Mouse (Mus musculus) erythroblast, adult 5-6 weeks (primary cell): ENCODE results near the gene Ablim1. TPM values are rescaled to one million over a fixed set of nuclear protein-coding genes. Genes with fewer than 3 reads are reported as not detected.
"Not testable (repeated sequence)": the region's sequence is repeated elsewhere in the genome, so short reads cannot be mapped to it uniquely, and the experiment has no call there.

Experiments used
- ATAC-seq: replicated peaks from 2 replicates; pipeline ENCODE4 v1.8.0; 2016; ENCODE audit warnings: moderate number of reproducible peaks, mild to moderate bottlenecking, moderate TSS enrichment, inconsistent platforms; ENCODE audit not compliant: poor library complexity, low FRiP score, severe bottlenecking
- total RNA-seq, 2 experiments: library from RNA; stranded (forward) in 1 of 2; stranded (reverse) in 1 of 2; fragments of 150-400 nt in 1 of 2; fragments of 200-764, 138-1000 nt in 1 of 2; gene quantifications; 2 replicates each; pipeline versions ENCODE4 v1.2.3 to v1.2.4; 2015 to 2017; ENCODE audit warnings: low replicate concordance in 2 of 2

Gene Ablim1
- total RNA-seq, 2 experiments from 2014 or later: 1.0 to 1.5 TPM

DNA sequence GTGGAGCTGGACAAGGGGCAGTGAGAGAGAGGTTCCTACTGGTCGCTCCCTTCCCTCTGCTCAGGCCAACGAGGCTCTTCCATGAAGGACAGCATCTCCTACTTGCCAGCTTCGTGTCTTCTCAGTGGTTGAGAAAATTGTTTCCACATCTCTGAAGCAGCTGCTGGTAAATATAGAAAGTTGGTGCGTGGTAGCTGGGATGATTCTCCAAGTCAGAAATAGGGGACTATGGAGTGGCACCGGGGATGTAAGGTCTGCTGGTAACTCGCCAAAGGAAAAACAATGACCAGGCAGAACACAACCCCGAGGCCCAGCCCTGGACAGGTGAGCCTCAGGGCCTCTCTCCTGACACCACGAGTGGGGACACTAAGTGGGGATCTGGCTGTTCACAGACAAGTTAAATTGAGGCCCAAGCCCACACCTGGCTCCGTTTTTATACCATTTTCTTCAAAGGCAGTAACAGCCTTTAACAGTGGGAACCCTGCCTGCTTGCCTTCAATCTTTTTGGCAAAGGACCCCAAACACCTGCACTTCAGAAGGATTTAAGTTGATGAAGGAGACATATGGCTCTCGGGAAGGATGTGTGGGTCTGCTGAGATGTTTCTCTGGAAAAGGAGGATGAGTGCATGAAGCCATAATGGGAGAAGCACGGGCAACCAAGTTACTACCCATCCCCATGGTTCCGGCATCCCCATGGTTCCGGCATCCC lies 175.7 kb downstream of the Ablim1 start:
- ATAC-seq: no peak

DNA sequence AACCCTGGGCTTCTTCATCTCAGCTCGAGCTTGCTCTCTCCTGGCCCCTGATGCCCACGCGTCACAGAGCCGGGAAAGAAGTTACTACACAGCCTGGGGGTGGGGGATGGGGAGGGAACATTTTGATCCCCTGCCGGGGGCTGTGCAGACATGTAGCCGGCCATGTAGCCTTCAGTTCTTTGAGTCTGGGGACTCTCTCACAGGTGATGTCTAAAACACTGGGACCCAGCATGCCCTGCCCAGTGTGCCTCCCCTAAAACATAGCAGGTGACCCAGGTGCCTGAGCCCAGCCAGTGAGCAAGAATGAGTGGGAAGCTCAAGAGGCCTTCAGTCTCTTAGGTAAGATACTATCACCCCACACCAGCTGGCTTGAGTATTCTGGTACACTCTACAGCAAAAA lies 176.2 kb downstream of the Ablim1 start:
- ATAC-seq: no peak

DNA sequence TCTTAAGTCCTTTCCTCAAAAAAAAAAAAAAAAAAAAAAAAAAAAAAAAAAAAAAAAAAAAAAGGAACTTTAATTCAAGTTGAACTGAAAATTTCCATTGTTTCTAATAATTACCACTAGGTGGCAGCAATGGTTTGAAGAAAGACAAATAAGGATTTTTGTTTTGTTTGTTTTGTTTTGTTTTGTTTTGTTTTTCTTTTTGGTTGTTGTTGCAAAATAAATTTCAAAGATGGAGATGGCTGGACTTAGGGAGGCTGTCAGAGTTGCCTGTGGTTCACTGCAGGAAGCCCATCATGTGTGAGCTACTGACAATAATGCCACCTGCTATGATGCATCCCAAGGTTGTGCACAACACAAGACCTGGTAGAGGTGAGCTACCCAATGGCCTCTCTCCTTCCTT lies 176.7 kb downstream of the Ablim1 start:
- ATAC-seq: no peak

DNA sequence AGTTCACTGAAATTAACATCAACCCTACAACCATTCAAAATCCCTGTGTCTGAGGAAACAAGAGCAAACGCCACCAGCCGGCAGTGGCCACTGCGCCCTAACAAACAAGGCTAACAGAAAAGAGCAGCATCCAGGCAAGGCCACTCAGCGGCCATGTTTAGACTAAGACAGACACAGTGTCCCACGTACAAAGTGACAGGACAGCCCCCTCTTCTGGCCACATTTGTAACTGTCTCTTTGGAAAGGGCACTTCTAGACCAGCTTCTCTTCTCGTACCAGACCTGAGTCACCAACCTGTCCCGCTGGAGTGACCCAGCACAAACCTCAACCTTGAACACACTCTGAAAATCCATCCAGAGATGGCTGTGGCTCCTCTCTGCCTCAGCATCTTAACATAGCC lies 178.5 kb downstream of the Ablim1 start:
- no peak for ATAC-seq

DNA sequence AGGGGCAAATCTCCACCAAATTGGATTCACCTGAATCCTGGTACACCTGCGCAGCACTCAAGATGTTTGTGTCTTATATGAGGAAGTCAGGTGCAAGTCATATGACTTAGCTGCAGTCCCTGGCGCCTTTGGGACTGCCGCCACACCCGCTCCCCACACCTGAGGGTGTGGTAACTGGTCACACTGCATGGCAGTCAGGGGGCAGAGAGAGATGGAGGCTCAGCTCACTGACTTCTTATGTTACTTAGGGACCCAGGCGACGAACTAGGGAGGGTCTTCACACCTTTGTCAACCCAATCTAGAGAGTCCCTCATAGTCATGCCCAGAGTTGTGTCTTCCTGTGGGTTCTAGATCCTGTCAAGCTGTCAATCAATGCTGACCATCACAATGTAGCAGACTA lies 179.1 kb downstream of the Ablim1 start:
- ATAC-seq: not testable (repeated sequence)

DNA sequence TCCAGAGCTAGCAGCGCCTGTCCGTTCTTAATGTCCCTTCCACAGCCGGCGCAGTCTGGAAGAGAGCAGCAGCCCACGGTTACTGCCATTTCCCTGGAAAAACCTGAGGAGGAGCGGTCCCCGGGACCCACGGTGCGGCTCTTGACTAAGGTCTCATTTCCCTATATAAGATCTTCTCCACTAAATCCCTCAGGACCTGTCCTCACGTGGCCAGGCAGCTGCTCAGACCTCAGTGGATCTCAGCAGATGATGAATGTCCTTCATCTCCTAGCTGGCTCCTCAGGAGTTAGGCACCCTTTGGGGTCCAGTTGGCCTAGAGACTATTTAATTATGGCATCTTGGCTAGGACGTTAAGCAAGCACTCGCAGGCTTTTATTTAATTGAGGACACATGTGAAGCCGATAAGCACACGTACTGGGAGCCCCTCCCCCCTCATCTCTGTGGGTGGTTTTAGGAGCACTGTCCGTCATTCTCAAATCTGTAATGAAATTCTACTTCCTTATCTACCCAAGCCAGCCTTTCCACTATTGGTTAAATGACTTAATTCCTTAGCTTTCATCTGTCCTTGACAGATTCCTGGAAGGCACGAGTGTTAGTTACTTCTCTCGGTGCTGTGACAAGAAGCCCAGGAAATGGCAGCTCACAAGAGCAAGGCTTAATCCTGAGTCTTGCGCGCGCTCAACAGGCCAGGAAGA lies 179.9 kb downstream of the Ablim1 start:
- no peak for ATAC-seq

DNA sequence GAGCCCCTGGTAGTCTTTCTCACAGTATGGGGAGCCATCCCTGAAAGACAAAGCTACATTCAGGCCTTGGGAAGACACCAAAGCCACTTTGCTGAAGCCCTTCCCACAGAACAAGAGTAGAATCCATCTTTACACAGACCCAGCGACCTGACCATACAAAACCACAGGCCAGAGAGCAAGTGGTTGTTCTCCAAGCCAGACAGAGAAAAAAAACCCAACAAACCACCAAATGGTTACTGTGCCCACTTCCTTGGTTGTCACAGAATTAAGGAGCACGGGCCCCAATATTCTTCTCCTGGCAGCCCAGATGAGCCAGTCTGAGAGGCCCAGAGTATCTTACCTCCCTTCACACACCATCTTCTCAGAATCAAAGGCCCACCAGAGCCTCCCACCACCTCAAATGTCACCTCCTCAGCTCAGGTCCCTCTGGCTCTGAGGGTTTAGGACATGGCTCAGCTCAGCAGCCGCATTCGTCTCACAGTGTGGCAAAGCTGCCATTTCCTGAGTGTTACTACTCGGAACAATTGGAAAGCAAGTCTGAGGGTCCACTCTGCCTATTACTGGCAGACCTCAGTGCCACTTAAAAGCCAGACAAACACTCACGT lies 181.7 kb downstream of the Ablim1 start:
- no peak for ATAC-seq

DNA sequence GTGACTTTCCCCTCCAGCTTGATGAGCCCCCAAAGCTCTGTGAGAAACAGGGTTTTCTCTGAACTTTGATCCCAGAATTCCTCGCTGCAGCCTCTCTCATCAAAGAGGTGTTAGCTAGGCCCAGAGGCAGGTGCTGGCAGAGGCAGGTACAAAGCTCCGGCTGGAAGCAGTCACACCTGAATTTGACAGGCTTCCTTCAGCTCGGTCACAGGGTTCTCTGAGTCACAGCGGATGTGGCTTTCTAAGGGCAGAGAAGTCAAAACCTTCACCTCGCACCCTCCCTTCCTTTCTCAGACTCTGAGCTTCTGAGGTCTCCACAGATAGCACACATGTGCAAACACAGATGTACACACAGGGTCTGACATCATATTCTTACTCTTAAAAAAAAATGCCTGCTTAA lies 182.4 kb downstream of the Ablim1 start:
- ATAC-seq: no peak

DNA sequence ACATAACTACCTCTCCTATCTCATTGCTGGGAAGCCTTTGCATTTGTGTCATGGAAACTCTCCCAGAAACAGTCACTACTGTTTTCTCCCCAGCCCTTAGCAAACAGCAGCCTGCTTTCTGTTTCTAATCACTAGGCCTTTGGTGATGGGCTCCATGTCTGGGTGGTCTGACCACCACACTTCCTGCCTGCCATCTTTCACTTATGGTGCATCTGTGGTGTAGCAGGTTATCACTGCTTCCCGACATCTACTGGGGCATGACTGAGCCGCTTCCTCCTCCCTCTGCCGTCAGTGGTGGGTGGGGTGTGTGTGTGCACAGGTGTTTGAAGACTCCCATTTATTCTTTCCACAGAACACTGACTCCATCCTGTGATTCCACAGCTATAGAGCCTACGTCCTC lies 183.4 kb downstream of the Ablim1 start:
- no peak for ATAC-seq

DNA sequence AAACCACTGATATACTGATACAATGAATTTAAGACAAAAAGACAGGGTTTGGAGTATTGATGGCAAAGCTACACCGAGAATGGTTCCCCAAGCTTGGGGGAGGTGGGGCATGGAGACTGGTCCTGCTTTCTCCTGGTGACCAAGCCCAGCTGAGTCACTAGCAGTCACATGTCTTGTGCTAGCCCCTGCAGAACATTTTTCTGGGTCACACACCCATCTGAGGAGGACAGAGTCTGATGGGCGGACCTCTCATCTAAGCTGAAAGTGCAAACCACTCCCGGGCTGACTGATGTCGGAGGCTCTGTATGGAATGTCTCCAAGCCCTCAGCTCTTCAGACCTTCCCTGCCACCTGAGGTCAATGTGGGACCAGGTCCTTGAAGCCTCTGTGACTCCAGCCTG lies 184.1 kb downstream of the Ablim1 start:
- ATAC-seq: no peak

DNA sequence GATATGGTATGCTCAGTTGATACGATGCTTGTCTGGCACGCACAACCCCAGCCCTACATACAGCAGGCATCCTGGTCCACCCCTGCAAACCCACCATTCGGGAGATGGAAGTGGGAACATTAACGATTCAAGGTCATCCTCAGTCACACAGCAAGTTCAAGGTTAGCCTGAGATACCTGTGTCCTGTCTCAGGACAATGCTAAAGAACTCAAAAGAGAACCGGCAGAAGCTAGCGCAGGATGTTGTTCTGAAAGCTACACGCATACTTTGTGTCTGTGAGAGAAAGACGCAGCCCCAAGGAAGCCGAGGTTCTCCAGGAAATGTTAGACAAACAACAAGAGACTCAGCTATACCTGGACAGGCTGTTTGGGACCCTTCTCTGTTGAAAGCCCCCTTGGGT lies 185.0 kb downstream of the Ablim1 start:
- ATAC-seq: no peak

DNA sequence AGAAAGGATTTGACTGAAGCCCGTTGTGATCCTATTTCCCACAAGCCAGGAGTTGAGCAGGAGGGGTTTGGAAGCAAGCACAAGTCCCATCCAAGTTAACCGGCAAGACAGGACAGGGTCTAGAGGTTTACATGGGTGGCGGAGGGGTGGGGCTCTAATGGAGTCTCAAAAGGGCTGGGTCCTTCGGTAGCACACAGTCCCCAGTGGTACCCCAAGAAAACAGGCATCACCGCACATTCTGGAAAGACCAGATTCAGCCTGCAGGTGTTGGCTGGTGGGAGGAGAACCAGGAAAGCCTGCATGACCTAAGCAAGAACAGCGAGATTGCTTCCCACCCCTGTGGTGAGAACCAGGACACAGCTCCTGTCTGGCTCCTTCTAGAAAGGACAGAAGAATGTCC lies 186.7 kb downstream of the Ablim1 start:
- no peak for ATAC-seq

DNA sequence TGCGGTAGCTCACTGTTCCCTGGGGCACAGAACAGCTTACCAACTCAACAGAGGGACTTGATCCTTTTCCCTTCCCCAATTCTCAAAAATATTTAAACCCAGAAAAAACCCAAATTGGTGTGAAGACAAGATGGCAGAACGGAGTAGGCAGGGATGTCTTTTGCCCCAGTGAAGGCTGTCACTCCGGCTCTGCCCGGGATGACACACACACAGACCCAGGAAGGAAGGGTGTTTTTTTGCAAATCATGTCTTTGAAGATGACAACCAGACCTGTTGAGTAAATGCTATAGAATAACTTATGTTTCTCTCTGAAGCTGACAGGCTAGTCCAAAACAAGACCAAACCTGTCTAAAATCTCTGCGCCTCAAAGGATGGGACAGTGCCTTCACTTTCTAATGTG lies 187.2 kb downstream of the Ablim1 start:
- ATAC-seq: no peak

DNA sequence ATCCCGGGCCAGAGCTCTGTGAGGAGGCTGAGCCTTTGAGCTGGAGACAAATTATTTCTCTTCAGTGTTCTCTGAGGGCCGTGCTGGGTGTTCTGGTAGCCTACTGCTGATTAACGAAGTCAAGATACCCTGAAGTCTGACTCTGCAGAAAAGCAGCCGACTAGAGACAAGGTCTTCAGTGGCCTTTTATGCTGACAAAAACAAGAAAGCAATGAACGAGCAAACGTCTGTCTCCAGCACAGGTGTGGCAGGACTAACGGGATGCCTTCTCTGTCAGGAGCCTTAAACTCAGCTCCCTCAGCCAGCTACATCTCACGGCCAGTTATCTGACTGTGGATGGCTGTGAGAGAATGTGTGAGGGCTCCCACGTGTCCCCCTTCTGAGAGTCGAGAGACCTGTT lies 187.8 kb downstream of the Ablim1 start:
- ATAC-seq: no peak

DNA sequence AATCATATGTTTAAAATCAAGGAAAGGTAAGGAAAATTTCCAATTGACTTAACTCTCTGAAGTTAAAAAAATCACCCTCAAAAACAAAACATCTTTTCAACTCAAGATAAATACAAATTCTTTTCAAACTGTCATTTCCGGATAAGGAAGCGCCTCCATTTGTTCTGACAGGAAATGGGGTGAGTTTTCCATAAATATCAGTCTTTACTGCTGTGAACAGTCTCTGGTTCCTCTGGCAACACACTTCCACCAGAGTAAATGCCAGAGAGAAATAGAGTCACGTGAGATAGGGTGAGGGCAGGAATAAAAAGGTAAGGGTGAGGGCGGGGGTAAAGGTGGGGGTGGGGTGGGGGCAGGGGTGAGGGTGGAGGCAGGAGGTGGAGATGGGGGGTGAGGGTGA lies 189.8 kb downstream of the Ablim1 start:
- ATAC-seq: no peak

DNA sequence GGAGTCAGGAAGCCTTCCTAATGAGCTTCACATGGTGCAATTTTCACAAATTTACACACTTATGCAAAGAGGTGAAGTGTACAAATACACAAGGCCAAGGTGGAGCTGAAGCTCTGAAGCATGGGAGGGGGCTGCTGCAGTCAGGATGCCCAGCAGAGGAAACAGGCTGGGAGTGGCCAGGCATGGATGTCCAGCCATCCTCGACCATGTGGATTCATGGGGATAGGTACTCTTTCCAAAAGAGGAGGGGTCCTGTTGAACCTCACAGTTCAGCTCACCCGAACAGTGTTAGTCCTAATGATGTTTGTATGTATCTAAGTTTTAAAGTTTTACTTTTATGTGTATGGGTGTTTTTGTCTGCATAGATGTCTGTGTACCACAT lies 190.6 kb downstream of the Ablim1 start:
- ATAC-seq: no peak

DNA sequence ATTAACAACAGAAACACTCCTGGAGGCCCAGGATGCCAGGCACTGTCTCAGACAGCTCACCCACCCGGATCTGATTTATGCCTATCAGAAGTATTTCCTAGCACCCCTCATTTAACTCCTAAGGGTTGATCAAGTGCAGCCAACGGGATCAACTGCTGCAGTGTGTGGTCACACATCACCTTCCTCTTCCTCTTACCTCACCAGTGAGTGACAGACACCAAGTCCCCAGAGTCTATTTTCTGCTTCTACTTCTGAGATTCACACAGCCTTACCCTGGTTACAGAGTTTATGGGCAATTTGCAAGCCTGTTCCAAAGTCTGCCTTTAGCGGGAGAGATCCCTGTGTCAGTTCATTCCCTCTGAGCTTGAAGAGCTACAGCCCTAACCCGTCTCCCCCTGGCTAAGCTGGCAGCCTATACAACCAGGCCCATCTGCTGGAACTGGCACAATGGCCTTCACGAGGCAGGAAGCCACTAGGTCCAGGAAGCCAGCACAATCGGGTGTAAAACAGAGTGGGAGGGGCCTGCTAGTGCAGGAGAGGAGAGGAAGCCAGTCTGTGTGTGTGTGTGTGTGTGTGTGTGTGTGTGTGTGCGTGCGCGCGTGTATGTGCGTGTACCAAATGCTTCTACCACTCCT lies 191.1 kb downstream of the Ablim1 start:
- no peak for ATAC-seq

DNA sequence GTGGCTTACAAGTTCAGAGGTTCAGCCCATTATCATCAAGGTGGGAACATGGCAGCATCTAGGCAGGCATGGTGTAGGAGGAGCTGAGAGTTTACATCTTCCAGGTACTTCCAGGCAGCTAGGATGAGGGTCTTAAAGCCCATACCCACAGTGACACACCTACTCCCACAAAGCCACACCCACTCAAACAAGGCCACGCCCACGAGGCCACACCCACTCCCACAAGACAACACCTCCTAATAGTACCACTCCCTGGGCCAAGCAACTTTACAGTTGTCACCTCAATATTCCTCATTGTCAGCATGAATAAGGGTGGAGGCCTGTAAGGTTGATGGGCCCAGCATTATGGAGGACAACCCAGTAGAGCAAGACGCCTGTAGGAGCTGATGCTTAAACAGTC lies 192.5 kb downstream of the Ablim1 start:
- ATAC-seq: no peak

DNA sequence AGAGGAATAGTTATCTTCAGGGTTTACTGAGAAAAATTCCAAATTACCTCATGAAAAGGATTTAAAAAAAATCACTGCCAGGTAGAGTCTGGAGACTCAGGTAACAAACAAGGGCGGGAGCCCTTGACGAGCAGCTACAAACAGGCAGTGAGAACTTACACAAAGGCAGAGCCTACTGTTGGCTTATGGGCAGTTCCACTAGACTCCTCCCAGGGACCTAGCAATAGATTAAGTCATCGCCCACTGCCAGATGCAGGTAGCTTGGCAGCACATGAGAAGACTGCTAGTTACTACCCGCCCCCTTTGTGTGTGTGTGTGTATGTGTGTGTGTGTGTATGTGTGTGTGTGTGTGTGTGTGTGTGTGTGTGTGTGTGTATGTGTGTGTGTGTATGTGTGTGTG lies 193.7 kb downstream of the Ablim1 start:
- no peak for ATAC-seq

DNA sequence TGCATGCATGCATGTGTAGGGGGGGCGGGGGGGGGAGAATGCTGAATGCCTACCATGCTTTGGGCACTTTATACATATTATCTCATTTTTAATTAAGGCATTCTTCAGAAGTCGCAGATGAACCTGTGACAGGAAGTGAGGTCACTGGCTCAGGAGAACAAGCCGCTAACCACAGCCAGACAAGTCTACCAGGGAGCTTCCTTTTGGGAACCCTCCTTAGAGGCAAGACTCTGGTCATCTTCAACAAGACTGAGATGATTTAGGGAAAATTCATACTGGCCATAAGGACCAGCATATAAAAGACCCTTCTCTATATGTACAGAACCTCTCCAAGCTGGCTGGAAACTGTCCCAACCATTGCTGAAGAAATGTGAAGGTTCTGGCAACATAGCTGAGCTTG lies 195.1 kb downstream of the Ablim1 start:
- ATAC-seq: no peak
